Mouse (Mus musculus) midbrain, embryonic 13.5 days (tissue): ENCODE results near the gene Rreb1. TPM values are rescaled to one million over a fixed set of nuclear protein-coding genes. Genes with fewer than 3 reads are reported as not detected.

Experiments used
- ATAC-seq: fragments of 200-750 bp; cut with Nextera tagmentation; 2 replicates; pipeline ENCODE4 v1.8.0; 2017; ENCODE audit warnings: mild to moderate bottlenecking, moderate TSS enrichment, moderate library complexity
- H3K27ac ChIP-seq: fragments of 300-500 bp; sonication (generic); 2 replicates; pipeline ENCODE4 v1.5.1; 2015; ENCODE audit warnings: inconsistent platforms, mild to moderate bottlenecking, moderate library complexity
- H3K27me3 ChIP-seq: fragments of 300-500 bp; sonication (generic); 2 replicates; pipeline ENCODE4 v1.6.1; 2015; ENCODE audit warnings: mild to moderate bottlenecking, inconsistent platforms
- H3K36me3 ChIP-seq: fragments of 300-500 bp; sonication (generic); 2 replicates; pipeline ENCODE4 v1.6.1; 2015; ENCODE audit warnings: mild to moderate bottlenecking, inconsistent platforms
- H3K4me1 ChIP-seq: fragments of 300-500 bp; sonication (generic); replicated peaks from 2 replicates; pipeline ENCODE4 v1.6.1; 2015; ENCODE audit warnings: inconsistent platforms
- H3K4me2 ChIP-seq: fragments of 300-500 bp; sonication (generic); replicated peaks from 2 replicates; pipeline ENCODE4 v1.6.1; 2015; ENCODE audit warnings: moderate library complexity, mild to moderate bottlenecking, inconsistent platforms
- H3K4me3 ChIP-seq: fragments of 300-500 bp; sonication (generic); replicated peaks from 2 replicates; pipeline ENCODE4 v1.5.1; 2015; ENCODE audit warnings: mild to moderate bottlenecking, inconsistent platforms
- H3K9ac ChIP-seq: fragments of 300-500 bp; sonication (generic); replicated peaks from 2 replicates; pipeline ENCODE4 v1.6.1; 2015; ENCODE audit warnings: mild to moderate bottlenecking, inconsistent platforms
- H3K9me3 ChIP-seq: fragments of 300-500 bp; sonication (generic); 2 replicates; pipeline ENCODE4 v1.6.1; 2016; ENCODE audit warnings: mild to moderate bottlenecking, inconsistent platforms
- WGBS: fragments of 180-500 bp; shearing (Covaris S2); methylation state at CpG from one replicate; pipeline ENCODE4 v1.1.7; 2015; 5-methylcytosine and 5-hydroxymethylcytosine counted together
- polyA plus RNA-seq: library from polyadenylated mRNA; unstranded; fragments of >200 nt; fragmentation: Nextera tagmentation; extraction: Ambion mirVana; gene quantifications from 2 replicates; pipeline ENCODE4 v1.2.1, GENCODE M21; 2015

Rreb1 gene
- polyA plus RNA-seq, 1 experiment from 2014 or later = 2.7 TPM

DNA sequence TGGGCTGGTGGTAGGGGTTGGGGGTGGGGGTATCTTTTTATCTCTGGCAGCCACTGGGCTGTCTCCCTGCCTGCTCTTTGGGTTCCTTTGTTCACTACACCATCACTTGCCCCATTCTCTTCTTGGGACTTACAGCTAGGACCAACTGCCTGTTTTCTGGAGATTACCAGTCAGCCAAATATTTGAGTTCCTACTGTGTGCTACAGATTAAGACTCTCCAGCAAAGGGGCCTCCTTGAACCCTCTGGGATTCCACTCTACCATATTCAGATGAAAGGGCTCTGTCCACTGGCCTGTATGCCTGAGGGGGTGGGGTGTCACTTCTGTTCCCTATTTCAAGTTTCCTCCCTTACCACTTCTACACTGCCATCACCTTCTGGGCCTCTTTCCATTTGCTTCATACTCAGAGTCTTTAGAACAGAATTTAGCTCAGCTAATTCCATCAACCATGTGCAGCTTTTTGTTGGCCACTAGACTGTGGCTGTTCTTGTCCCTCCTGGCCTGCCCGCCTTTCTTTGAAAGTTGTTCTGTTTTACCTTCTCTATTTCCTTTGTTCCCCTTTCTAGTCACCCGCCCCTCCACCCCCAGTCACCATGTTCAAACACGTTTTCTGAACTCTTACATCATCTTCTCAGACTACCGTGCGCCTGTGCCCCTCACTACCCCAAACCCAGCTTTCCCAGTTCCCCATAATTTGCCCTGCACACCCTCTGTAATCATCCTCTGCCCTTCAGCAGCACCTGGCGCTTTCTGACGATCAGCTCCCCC is 95.1 kb downstream of the Rreb1 start:
- 79% methylated on average over 7 of the region's 7 CpGs for WGBS

DNA sequence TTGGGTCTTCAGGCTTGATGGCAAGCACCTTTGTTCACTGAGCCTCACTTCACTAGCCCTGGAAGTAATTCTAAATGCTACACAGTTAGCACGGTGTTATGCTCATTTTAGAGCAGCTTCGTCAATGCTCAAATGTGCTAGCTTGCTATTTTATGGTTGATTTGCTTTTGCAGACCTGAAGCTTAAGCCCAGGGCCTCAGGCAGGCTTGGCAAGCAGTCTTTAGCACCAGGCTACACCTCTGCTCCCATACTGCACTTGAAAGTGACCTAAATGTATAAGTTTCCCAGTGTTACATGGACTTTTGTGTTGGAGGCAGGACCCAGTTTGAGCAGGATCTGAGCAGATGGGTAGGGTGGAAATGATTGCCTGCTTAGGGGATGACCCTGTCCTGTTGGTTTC is 97.7 kb downstream of the Rreb1 start:
- Histone ChIP-seq H3K9me3 (no peaks in the 10 kb centered on the region), H3K27ac (no peak overlapping the region), H3K4me1 (0 out of 2 replicates have a peak, but pooled peaks cover 5% of the 10 kb centered on the region), H3K4me2 (no peak overlapping the region), H3K4me3 (no peak overlapping the region), H3K9ac (no peak overlapping the region), H3K36me3 (no peaks in the 10 kb centered on the region), H3K27me3 (no peaks in the 10 kb centered on the region)
- no peak for ATAC-seq
- 87% methylated on average over 2 of the region's 2 CpGs for WGBS

More for the DNA sequence above, 95.1 kb downstream of the Rreb1 start:
- Histone ChIP-seq H3K4me2 (no peak overlapping the region), H3K9me3 (no peaks in the 10 kb centered on the region), H3K27ac (no peak overlapping the region), H3K36me3 (no peaks in the 10 kb centered on the region), H3K9ac (no peak overlapping the region; the same call in 1 of the 2 replicates), H3K4me1 (no peaks in the 10 kb centered on the region), H3K4me3 (no peak overlapping the region), H3K27me3 (no peaks in the 10 kb centered on the region)
- ATAC-seq = no peak

DNA sequence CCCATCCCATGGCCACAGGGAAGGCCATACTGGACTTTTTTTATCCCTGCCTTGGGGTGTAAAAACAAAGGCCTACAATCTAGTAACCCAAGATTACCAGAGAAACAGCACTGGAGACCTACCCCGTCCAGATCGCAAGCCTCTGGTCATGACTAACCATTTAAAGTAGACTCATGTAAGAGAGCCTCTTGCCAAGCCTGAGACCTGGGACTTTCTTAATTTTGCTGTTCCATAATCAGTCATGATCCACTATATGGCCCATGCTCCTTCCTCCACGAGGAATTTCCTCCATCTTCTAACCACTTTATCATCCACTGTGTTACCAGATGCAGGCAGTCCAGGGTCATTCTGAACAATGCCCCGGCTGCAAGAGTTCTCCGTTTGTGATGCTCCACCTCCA is 98.2 kb downstream of the Rreb1 start:
- H3K27ac ChIP-seq = no peak overlapping the region
- no peak overlapping the region for H3K4me2 ChIP-seq
- H3K4me1 ChIP-seq = 0 out of 2 replicates have a peak, but pooled peaks cover 5% of the 10 kb centered on the region
- no peak overlapping the region for H3K9ac ChIP-seq
- no peak overlapping the region for H3K4me3 ChIP-seq
- no peaks in the 10 kb centered on the region for H3K27me3 ChIP-seq
- H3K9me3 ChIP-seq = no peaks in the 10 kb centered on the region
- no peak for ATAC-seq
- WGBS = 88% methylated on average over 5 of the region's 5 CpGs
- no peaks in the 10 kb centered on the region for H3K36me3 ChIP-seq

DNA sequence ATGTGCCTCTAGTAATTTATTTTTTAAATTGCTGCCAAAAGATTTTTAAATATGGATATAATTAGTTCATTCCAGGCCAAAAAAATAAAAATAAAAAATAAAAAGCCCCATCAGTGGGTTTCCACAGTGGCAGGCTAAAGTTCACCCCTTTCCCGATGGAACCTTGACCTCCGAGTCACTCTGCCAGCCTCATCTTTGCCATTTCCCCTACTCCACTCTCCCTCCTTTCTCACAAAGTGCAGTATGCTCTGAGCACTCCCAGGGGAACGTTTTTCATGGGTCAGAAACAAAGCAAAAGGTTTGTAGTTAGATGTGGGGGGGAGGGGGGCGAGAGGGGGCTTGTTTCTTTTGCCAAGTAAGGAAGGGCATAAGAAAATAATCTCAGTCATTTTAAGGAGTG is 98.6 kb downstream of the Rreb1 start:
- Histone ChIP-seq H3K9me3 (no peaks in the 10 kb centered on the region), H3K36me3 (no peaks in the 10 kb centered on the region), H3K27ac (no peak overlapping the region), H3K9ac (no peak overlapping the region), H3K4me2 (no peak overlapping the region), H3K4me3 (no peak overlapping the region), H3K4me1 (0 out of 2 replicates have a peak, but pooled peaks cover 5% of the 10 kb centered on the region), H3K27me3 (no peaks in the 10 kb centered on the region)
- ATAC-seq = no peak
- WGBS = 72% methylated on average over 4 of the region's 4 CpGs

DNA sequence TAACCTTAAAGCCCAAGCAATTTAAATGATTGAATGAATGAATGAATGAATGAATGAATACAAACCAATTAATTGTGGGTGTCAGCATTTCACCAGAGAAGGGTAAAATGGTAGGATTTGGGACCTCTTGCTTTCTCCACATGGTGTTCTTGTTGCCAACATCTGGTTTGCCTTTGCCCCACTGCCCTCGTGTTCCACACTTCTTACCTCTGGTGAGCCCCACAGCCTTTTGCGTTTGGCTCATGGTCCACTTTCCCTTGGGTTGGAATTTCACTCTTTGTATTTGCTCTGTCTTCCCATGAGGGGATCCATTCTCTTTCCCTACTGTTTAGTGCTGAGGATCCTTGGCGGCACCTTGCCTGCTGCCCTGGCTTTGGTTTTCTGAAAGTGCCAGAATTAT is 99.0 kb downstream of the Rreb1 start:
- Histone ChIP-seq H3K9me3 (no peaks in the 10 kb centered on the region), H3K9ac (no peak overlapping the region), H3K4me1 (0 out of 2 replicates have a peak, but pooled peaks cover 5% of the 10 kb centered on the region), H3K27ac (no peak overlapping the region), H3K27me3 (no peaks in the 10 kb centered on the region), H3K4me2 (no peak overlapping the region), H3K36me3 (no peaks in the 10 kb centered on the region), H3K4me3 (no peak overlapping the region)
- WGBS = 79% methylated on average over 3 of the region's 3 CpGs
- no peak for ATAC-seq

DNA sequence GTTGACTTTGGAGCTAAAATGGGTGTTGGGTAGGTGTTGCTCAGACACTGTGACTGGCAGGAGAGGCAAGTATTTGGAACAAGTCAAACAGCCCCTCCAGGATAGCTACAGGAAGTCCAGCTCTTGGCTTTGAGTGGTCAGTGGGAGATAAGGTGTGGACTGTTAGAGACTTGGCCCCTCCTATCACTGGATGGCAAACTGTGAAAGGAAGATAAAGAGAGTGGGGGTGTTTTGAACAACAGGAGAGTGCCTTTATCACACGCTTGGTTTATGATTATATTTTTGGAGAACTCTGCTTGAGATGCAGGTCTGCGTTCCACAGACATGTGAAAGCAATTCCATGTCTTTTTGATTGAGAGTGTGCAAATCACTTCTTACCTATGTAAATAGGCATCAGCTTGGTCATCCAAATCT is 100.7 kb downstream of the Rreb1 start:
- Histone ChIP-seq H3K9me3 (no peaks in the 10 kb centered on the region), H3K4me2 (no peak overlapping the region), H3K9ac (no peak overlapping the region), H3K4me1 (0 out of 2 replicates have a peak, but pooled peaks cover 5% of the 10 kb centered on the region), H3K4me3 (no peak overlapping the region), H3K27ac (no peak overlapping the region), H3K27me3 (no peaks in the 10 kb centered on the region), H3K36me3 (no peaks in the 10 kb centered on the region)
- ATAC-seq = no peak
- WGBS = 92% methylated on average over 2 of the region's 2 CpGs

DNA sequence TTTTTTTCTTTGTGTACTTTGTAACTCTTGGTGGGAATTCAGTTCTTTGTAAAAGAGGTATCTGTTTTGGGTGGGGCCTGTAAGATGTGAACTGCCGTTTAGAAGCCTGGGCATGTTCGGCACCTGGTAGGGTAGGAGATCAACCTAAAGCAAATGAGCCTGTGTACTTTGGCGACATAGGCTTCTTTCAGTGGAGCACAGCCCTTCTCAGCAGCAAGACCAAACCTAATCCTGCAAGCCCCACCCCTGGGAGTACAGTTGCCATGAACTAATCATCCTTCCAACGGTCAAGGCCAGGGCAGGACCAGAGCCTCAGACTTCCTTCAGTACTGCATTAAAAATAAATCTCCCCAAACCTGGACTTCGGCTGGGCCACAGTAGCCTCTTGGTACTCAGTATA is 101.4 kb downstream of the Rreb1 start:
- no peak overlapping the region for H3K27ac ChIP-seq
- no peak overlapping the region for H3K4me3 ChIP-seq
- no peak overlapping the region for H3K9ac ChIP-seq
- no peaks in the 10 kb centered on the region for H3K27me3 ChIP-seq
- H3K4me1 ChIP-seq = 0 out of 2 replicates have a peak, but pooled peaks cover 5% of the 10 kb centered on the region
- H3K36me3 ChIP-seq = no peaks in the 10 kb centered on the region
- no peaks in the 10 kb centered on the region for H3K9me3 ChIP-seq
- 65% methylated on average over 5 of the region's 5 CpGs for WGBS
- no peak for ATAC-seq
- H3K4me2 ChIP-seq = no peak overlapping the region

DNA sequence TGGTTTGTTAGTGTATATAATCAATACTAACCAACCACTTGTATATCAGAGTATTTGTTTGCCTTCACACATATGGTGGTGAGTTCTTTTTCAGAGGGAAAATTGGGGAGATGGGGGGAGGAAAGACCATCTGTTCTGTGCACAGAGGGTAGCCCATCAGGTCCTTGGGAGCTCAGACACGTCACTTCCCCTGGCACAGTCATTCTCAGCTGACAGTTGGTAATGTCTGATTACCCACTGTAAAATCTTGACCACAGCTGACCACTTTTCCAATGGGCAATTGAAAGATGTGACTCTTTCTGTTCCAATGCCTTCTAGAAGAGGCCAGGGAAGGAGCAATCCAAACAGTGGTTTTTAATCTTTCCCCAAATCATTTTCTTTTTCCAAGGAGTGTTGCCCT is 101.8 kb downstream of the Rreb1 start:
- no peak for ATAC-seq

DNA sequence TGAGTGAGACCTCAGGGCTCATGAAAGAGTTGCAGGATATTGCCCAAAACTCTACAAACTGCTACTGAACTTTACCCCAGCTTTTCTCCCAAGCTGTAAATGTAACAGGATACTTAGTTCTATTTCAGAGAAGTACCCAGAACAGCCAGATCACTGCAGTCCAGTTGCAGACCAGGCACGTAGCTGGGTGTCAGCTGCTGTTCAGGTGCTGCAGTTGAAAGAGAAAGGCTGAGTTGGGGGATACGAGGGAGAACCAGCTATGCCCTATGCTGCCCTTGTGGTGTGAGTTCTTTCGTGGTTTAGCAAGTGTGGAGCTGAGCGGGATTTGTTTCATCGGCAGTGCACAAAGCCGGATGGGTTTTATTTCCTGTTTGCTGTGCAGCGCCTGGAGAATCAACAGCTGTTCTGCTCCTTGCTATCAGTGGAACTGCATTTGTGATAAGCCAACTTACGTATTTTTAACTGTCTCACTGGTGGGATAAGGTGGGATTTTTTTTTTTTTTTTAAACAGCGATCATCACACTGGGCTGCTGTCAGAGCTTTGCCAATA is 102.5 kb downstream of the Rreb1 start:
- ATAC-seq = no peak
- 0 out of 2 replicates have a peak, but pooled peaks cover 5% of the 10 kb centered on the region for H3K4me1 ChIP-seq
- no peaks in the 10 kb centered on the region for H3K27me3 ChIP-seq
- 79% methylated on average over 9 of the region's 9 CpGs for whole genome bisulfite sequencing
- no peak overlapping the region for H3K4me3 ChIP-seq
- H3K9ac ChIP-seq = no peak overlapping the region
- no peaks in the 10 kb centered on the region for H3K9me3 ChIP-seq
- no peaks in the 10 kb centered on the region for H3K36me3 ChIP-seq
- H3K4me2 ChIP-seq = no peak overlapping the region
- no peak overlapping the region for H3K27ac ChIP-seq

More for the DNA sequence above, 101.8 kb downstream of the Rreb1 start:
- H3K4me1 ChIP-seq = 0 out of 2 replicates have a peak, but pooled peaks cover 5% of the 10 kb centered on the region
- H3K4me3 ChIP-seq = no peak overlapping the region
- no peak overlapping the region for H3K9ac ChIP-seq
- H3K9me3 ChIP-seq = no peaks in the 10 kb centered on the region
- H3K27ac ChIP-seq = no peak overlapping the region
- no peaks in the 10 kb centered on the region for H3K27me3 ChIP-seq
- H3K36me3 ChIP-seq = no peaks in the 10 kb centered on the region
- 58% methylated on average over 1 of the region's 1 CpGs for WGBS
- no peak overlapping the region for H3K4me2 ChIP-seq

DNA sequence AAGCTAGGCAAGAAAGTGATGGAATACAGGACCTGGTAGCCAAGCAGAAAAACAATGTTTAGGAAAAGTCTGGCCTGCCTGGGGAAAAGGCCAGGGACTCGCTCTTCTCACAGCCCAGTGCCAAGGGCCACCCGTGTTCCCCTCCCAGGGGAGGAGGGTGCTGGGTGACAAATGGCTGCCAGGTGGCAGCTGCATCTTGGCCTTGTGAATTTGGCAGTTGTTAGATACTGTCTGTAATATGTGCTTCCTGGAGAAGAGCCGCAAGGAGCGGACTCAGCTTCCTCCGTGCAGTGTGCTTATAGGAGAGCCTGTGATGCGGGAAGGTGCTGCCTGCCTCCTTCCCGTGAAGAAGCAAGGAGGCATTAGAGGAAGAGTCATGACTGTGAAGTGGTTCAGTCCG is 104.3 kb downstream of the Rreb1 start:
- Histone ChIP-seq H3K4me3 (no peak overlapping the region), H3K27me3 (no peaks in the 10 kb centered on the region), H3K4me2 (no peak overlapping the region), H3K9me3 (no peaks in the 10 kb centered on the region), H3K9ac (no peak overlapping the region), H3K36me3 (no peaks in the 10 kb centered on the region), H3K4me1 (0 out of 2 replicates have a peak, but pooled peaks cover 5% of the 10 kb centered on the region), H3K27ac (no peak overlapping the region)
- 91% methylated on average over 8 of the region's 8 CpGs for WGBS
- ATAC-seq = no peak

DNA sequence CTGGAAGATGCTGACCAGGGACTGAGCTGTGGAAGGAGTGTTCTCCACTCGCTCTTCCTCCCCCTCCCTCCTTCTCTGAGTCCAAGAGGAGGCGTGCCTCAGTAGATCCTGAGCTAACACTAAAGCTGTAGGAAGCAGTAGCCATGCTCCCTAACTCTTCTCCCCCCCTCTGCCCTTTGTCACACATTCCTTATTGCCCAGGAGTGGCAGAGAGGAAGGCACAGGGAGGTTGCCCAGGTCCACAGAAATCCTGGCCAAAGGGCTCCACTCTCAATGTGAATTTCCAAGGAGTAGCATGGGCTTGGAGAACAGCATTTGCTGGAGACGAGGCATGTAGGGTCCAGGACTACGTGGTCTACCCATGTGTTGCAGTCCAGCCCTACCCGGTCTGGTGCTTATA is 104.8 kb downstream of the Rreb1 start:
- WGBS = 93% methylated on average over 5 of the region's 5 CpGs
- no peak overlapping the region for H3K4me2 ChIP-seq
- no peaks in the 10 kb centered on the region for H3K27me3 ChIP-seq
- ATAC-seq = no peak
- no peaks in the 10 kb centered on the region for H3K9me3 ChIP-seq
- H3K36me3 ChIP-seq = no peaks in the 10 kb centered on the region
- no peak overlapping the region for H3K27ac ChIP-seq
- H3K9ac ChIP-seq = no peak overlapping the region
- H3K4me3 ChIP-seq = no peak overlapping the region
- 0 out of 2 replicates have a peak, but pooled peaks cover 5% of the 10 kb centered on the region for H3K4me1 ChIP-seq

DNA sequence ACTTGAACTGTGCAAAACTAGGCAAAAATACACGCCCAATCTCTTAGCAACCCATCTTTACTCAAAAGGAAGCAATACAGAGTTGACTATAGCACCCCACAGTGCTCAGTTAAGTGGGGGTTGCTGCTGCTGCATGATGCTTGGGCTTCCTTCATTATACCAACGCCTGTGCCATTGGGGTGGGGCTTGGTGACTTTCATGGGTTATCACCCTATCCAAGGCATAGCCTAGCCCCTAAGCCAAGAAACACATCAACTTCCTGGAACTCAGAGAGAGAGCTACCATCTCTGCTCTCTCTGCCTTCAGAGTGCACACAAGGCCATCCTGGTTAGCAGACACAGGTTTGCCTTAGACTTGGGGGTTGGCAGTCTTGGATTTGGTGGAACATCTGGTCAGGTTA is 107.2 kb downstream of the Rreb1 start:
- H3K4me1 ChIP-seq = no peaks in the 10 kb centered on the region
- no peak overlapping the region for H3K4me2 ChIP-seq
- 91% methylated on average over 2 of the region's 2 CpGs for WGBS
- H3K9ac ChIP-seq = no peak overlapping the region
- ATAC-seq = no peak
- H3K9me3 ChIP-seq = no peaks in the 10 kb centered on the region
- H3K27me3 ChIP-seq = no peaks in the 10 kb centered on the region
- H3K36me3 ChIP-seq = no peaks in the 10 kb centered on the region
- H3K4me3 ChIP-seq = no peak overlapping the region
- no peak overlapping the region for H3K27ac ChIP-seq
